ENCODE assay signal across 8 mouse cellular contexts in genomic region chr8:28148599-28149452, GRCm38 (mm10).
DNase-seq lines count a peak whose midpoint lies in the region; ATAC-seq and TF ChIP-seq lines count a peak whose summit lies in the region.
"Had no signal": no experiment of that assay in that cellular context is flagged by ENCODE, and none has a peak within 500 bp of the region (broad histone marks: within the 10 kb centered on the region; RNA-seq: fewer than 3 reads in every experiment).

No protein-coding gene starts in this region.

- peak; percentile 76 for DNase-seq in midbrain, embryonic 11.5 days (ENCODE audit: low spot score, missing footprints)
- no peak for DNase-seq in midbrain, embryonic 10.5 days (ENCODE audit: low spot score)
- DNase-seq in embryo, embryonic 9.5 days (ENCODE audit: extremely low spot score), result peak; percentile 12
- DNase-seq in limb, embryonic 14.5 days (ENCODE audit: low spot score), result peak; percentile 58
- no peak for DNase-seq in spleen, postnatal 14 days (ENCODE audit: low spot score in 2 of 2)
- no peak for DNase-seq in testis, postnatal 10 days (ENCODE audit: low spot score)
- DNase-seq: liver, embryonic 13.5 days had no signal

- H3K4me2 ChIP-seq in midbrain, embryonic 11.5 days, result no peak overlapping the region
- no peak overlapping the region for H3K4me2 ChIP-seq in hindbrain, embryonic 12.5 days (replicated peaks)
- no peak overlapping the region for H3K4me2 ChIP-seq in limb, embryonic 14.5 days (replicated peaks; ENCODE audit: low read depth, low read length, severe bottlenecking)
- H3K4me2 ChIP-seq: liver, embryonic 13.5 days had no signal

- H3K9me3 ChIP-seq in midbrain, embryonic 11.5 days (ENCODE audit: control insufficient read depth, low read length), result no peaks in the 10 kb centered on the region
- no peaks in the 10 kb centered on the region for H3K9me3 ChIP-seq in midbrain, embryonic 10.5 days (replicated peaks)
- no peaks in the 10 kb centered on the region for H3K9me3 ChIP-seq in hindbrain, embryonic 12.5 days (replicated peaks)
- H3K9me3 ChIP-seq in limb, embryonic 14.5 days (ENCODE audit: control insufficient read depth, low read length), result no peaks in the 10 kb centered on the region
- H3K9me3 ChIP-seq: liver, embryonic 13.5 days had no signal

- TF ChIP-seq POLR2A in limb, embryonic 14.5 days (IDR thresholded peaks at IDR 0.05; ENCODE audit: borderline replicate concordance, extremely low read depth, insufficient read depth, insufficient read length), result no peak

- ATAC-seq in midbrain, embryonic 11.5 days (ENCODE audit: low FRiP score), result peak; percentile 65; the same call in 1 of the 2 replicates
- 0 out of 2 replicates have a peak, but pooled peaks have one; percentile 35 for ATAC-seq in hindbrain, embryonic 12.5 days (ENCODE audit: low FRiP score)
- ATAC-seq in limb, embryonic 14.5 days (ENCODE audit: low FRiP score, low read depth), result no peak

- no peak overlapping the region for H3K9ac ChIP-seq in midbrain, embryonic 11.5 days (ENCODE audit: low read length)
- no peak overlapping the region for H3K9ac ChIP-seq in hindbrain, embryonic 12.5 days
- no peak overlapping the region for H3K9ac ChIP-seq in limb, embryonic 14.5 days (ENCODE audit: low read depth, low read length, severe bottlenecking)
- H3K9ac ChIP-seq: liver, embryonic 13.5 days had no signal

- whole genome bisulfite sequencing in midbrain, embryonic 11.5 days, result 82% methylated on average over 14 of the region's 14 CpGs
- WGBS in midbrain, embryonic 10.5 days, result 83% methylated on average over 14 of the region's 14 CpGs
- WGBS in hindbrain, embryonic 12.5 days, result 84% methylated on average over 14 of the region's 14 CpGs
- WGBS in limb, embryonic 14.5 days, result 68% methylated on average over 14 of the region's 14 CpGs

- no peaks in the 10 kb centered on the region for H3K27me3 ChIP-seq in midbrain, embryonic 11.5 days (ENCODE audit: control insufficient read depth, insufficient read depth, low read length)
- H3K27me3 ChIP-seq in midbrain, embryonic 10.5 days (ENCODE audit: low read depth, poor library complexity, severe bottlenecking), result no peaks in the 10 kb centered on the region
- no peaks in the 10 kb centered on the region for H3K27me3 ChIP-seq in hindbrain, embryonic 12.5 days
- no peaks in the 10 kb centered on the region for H3K27me3 ChIP-seq in limb, embryonic 14.5 days (ENCODE audit: control insufficient read depth, insufficient read depth, low read length)
- H3K27me3 ChIP-seq: liver, embryonic 13.5 days had no signal

- no peaks in the 10 kb centered on the region for H3K36me3 ChIP-seq in midbrain, embryonic 11.5 days (ENCODE audit: control insufficient read depth, insufficient read depth, low read length)
- no peaks in the 10 kb centered on the region for H3K36me3 ChIP-seq in midbrain, embryonic 10.5 days
- H3K36me3 ChIP-seq in hindbrain, embryonic 12.5 days, result no peaks in the 10 kb centered on the region
- no peaks in the 10 kb centered on the region for H3K36me3 ChIP-seq in limb, embryonic 14.5 days (ENCODE audit: control insufficient read depth, insufficient read depth, low read length)
- H3K36me3 ChIP-seq: liver, embryonic 13.5 days had no signal

- no peak overlapping the region for H3K27ac ChIP-seq in midbrain, embryonic 11.5 days (ENCODE audit: low read depth, low read length)
- no peak overlapping the region for H3K27ac ChIP-seq in midbrain, embryonic 10.5 days (replicated peaks)
- no peak overlapping the region for H3K27ac ChIP-seq in hindbrain, embryonic 12.5 days
- no peak overlapping the region for H3K27ac ChIP-seq in limb, embryonic 14.5 days (replicated peaks; ENCODE audit: low read depth, low read length)
- H3K27ac ChIP-seq: liver, embryonic 13.5 days had no signal

- no peaks in the 10 kb centered on the region for H3K4me1 ChIP-seq in midbrain, embryonic 11.5 days (ENCODE audit: control insufficient read depth, insufficient read depth, low read length)
- H3K4me1 ChIP-seq in midbrain, embryonic 10.5 days, result no peaks in the 10 kb centered on the region
- H3K4me1 ChIP-seq in hindbrain, embryonic 12.5 days, result no peaks in the 10 kb centered on the region
- no peaks in the 10 kb centered on the region for H3K4me1 ChIP-seq in limb, embryonic 14.5 days (ENCODE audit: control insufficient read depth, insufficient read depth, low read length)
- H3K4me1 ChIP-seq: liver, embryonic 13.5 days had no signal

- H3K4me3 ChIP-seq in midbrain, embryonic 11.5 days (ENCODE audit: low read depth, low read length), result no peak overlapping the region
- H3K4me3 ChIP-seq in midbrain, embryonic 10.5 days, result no peak overlapping the region
- no peak overlapping the region for H3K4me3 ChIP-seq in hindbrain, embryonic 12.5 days
- H3K4me3 ChIP-seq in limb, embryonic 14.5 days (replicated peaks; ENCODE audit: low read length), result no peak overlapping the region
- H3K4me3 ChIP-seq: liver, embryonic 13.5 days had no signal

Comparison
In these comparisons a context has a peak if more than half of its experiments do, and no peak if none do; other contexts are left out.
1. DNase-seq: peak in midbrain, embryonic 11.5 days (single experiment), embryo, embryonic 9.5 days (single experiment) and limb, embryonic 14.5 days (single experiment); none in midbrain, embryonic 10.5 days (single experiment), spleen, postnatal 14 days (0 of 2) and testis, postnatal 10 days (single experiment).